Mouse (Mus musculus): ENCODE results near the gene Gm9508.

DNA sequence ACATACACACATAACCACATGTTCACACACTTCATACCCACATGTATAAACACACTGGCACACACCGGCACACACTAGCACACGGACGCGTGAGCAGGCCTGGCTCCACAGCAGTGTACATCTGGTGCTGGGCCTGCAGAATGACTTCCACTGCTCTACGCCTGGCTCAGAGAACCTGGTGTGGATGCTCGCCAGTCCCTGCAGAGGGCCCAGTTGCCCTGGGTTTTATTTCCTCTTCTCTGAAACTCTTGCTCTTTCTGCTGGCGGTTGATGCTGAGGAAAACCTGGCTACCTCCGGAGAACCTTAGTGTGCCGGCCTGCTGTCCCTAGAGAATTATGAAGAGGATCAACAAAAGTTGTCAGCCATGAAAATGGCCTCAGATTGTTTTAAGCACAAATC, 45.0 kb downstream of the Gm9508 start:
- no peak for TF ChIP-seq CTCF (IDR thresholded peaks at IDR 0.05; ENCODE audit: low read depth)
- no peak for TF ChIP-seq EP300 (IDR thresholded peaks at IDR 0.05; ENCODE audit: low read depth)

Data from liver, postnatal 0 days (tissue).